Mouse (Mus musculus): ENCODE measurements around the gene Zc2hc1b. TPM values are rescaled to one million over a fixed set of nuclear protein-coding genes. Genes with fewer than 3 reads are reported as not detected.
A peak's percentile ranks its signal among the peaks of the same experiment; 100 is the strongest.

The Zc2hc1b gene
- total RNA-seq, 2 experiments from 2014 or later = not detected

- DNase-seq = no peak
Measured at GRCm38 (mm10) chr10:13172798-13173221, 5.0 kb downstream of the Zc2hc1b start.

GRCm38 (mm10) chr10:13171461-13171860 is 6.4 kb downstream of the Zc2hc1b start:
- no peak for DNase-seq

- no peak for DNase-seq
Measured at GRCm38 (mm10) chr10:13170739-13171448, 6.9 kb downstream of the Zc2hc1b start.

- no peak for DNase-seq
Measured at GRCm38 (mm10) chr10:13168461-13168860, 9.4 kb downstream of the Zc2hc1b start.

GRCm38 (mm10) chr10:13162031-13162430 is 15.8 kb downstream of the Zc2hc1b start:
- DNase-seq = no peak

GRCm38 (mm10) chr10:13160913-13161312 is 16.9 kb downstream of the Zc2hc1b start:
- DNase-seq = no peak

GRCm38 (mm10) chr10:13155377-13155776 is 22.4 kb downstream of the Zc2hc1b start:
- no peak for DNase-seq

GRCm38 (mm10) chr10:13152811-13153364 is 24.9 kb downstream of the Zc2hc1b start:
- no peak for DNase-seq

GRCm38 (mm10) chr10:13151353-13151752 is 26.5 kb downstream of the Zc2hc1b start:
- DNase-seq = peak; percentile 31

- DNase-seq = no peak
Measured at GRCm38 (mm10) chr10:13150435-13150834, 27.4 kb downstream of the Zc2hc1b start.

- no peak for DNase-seq
Measured at GRCm38 (mm10) chr10:13140434-13140833, 37.4 kb downstream of the Zc2hc1b start.

- no peak for DNase-seq
Measured at GRCm38 (mm10) chr10:13137906-13138305, 39.9 kb downstream of the Zc2hc1b start.

GRCm38 (mm10) chr10:13135751-13136150 is 42.1 kb downstream of the Zc2hc1b start:
- no peak for DNase-seq

GRCm38 (mm10) chr10:13135276-13135675 is 42.5 kb downstream of the Zc2hc1b start:
- no peak for DNase-seq

GRCm38 (mm10) chr10:13133850-13134249 is 44.0 kb downstream of the Zc2hc1b start:
- no peak for DNase-seq

- no peak for DNase-seq
Measured at GRCm38 (mm10) chr10:13127946-13128345, 49.9 kb downstream of the Zc2hc1b start.

- DNase-seq = no peak
Measured at GRCm38 (mm10) chr10:13127335-13127734, 50.5 kb downstream of the Zc2hc1b start.

GRCm38 (mm10) chr10:13125811-13126210 is 52.0 kb downstream of the Zc2hc1b start:
- DNase-seq = no peak

GRCm38 (mm10) chr10:13119300-13119699 is 58.5 kb downstream of the Zc2hc1b start:
- no peak for DNase-seq

GRCm38 (mm10) chr10:13118770-13119102 is 59.1 kb downstream of the Zc2hc1b start:
- DNase-seq = no peak

- DNase-seq = no peak
Measured at GRCm38 (mm10) chr10:13118024-13118769, 59.6 kb downstream of the Zc2hc1b start.

- no peak for DNase-seq
Measured at GRCm38 (mm10) chr10:13116706-13117665, 60.8 kb downstream of the Zc2hc1b start.
